Comparison of ENCODE assay signal across 17 mouse cellular contexts in genomic region chr6:39164891-39165290, GRCm38 (mm10).
"Had no signal": no experiment of that assay in that cellular context is flagged by ENCODE, and none has a peak within 500 bp of the region (broad histone marks: within the 10 kb centered on the region; RNA-seq: fewer than 3 reads in every experiment).

No protein-coding gene starts in this region.

- DNase-seq: lung, adult 2 months; lung, postnatal 14 days; lung, postnatal 36 days; right cerebral cortex, postnatal 14 days; thymus, adult 2 months; thymus, postnatal 25 days; thymus, postnatal 4 days had no signal

- H3K9ac ChIP-seq: lung, embryonic 15.5 days; midbrain, embryonic 13.5 days; midbrain, embryonic 15.5 days; neural tube, embryonic 12.5 days; stomach, embryonic 15.5 days had no signal

- H3K27ac ChIP-seq: lung, embryonic 15.5 days; macrophage; midbrain, embryonic 13.5 days; midbrain, embryonic 15.5 days; neural tube, embryonic 12.5 days; stomach, embryonic 15.5 days; stomach, postnatal 0 days had no signal

- ATAC-seq: lung, postnatal 0 days; midbrain, embryonic 13.5 days; midbrain, embryonic 15.5 days had no signal

- H3K9me3 ChIP-seq: lung, embryonic 15.5 days; megakaryocyte, embryonic 14.5 days; midbrain, embryonic 13.5 days; midbrain, embryonic 15.5 days; neural tube, embryonic 12.5 days; stomach, embryonic 15.5 days had no signal

- H3K36me3 ChIP-seq: midbrain, embryonic 15.5 days had no signal

- H3K4me3 ChIP-seq: lung, embryonic 15.5 days; megakaryocyte, embryonic 14.5 days; midbrain, embryonic 13.5 days; midbrain, embryonic 15.5 days; neural tube, embryonic 12.5 days; stomach, embryonic 15.5 days had no signal

- H3K4me1 ChIP-seq: lung, embryonic 15.5 days; megakaryocyte, embryonic 14.5 days; midbrain, embryonic 13.5 days; midbrain, embryonic 15.5 days; neural tube, embryonic 12.5 days; stomach, embryonic 15.5 days had no signal

- H3K27me3 ChIP-seq: lung, embryonic 15.5 days; megakaryocyte, embryonic 14.5 days; midbrain, embryonic 13.5 days; midbrain, embryonic 15.5 days; neural tube, embryonic 12.5 days; stomach, embryonic 15.5 days had no signal

- H3K4me2 ChIP-seq: lung, embryonic 15.5 days; midbrain, embryonic 11.5 days; midbrain, embryonic 13.5 days; midbrain, embryonic 15.5 days; neural tube, embryonic 12.5 days; stomach, embryonic 15.5 days had no signal
